Mouse (Mus musculus): ENCODE data around the gene Fam57b. TPM values are rescaled to one million over a fixed set of nuclear protein-coding genes. Genes with fewer than 3 reads are reported as not detected.
A peak's percentile ranks its signal among the peaks of the same experiment; 100 is the strongest.

Fam57b gene
- total RNA-seq, 2 experiments from 2014 or later: 8.9 to 10.4 TPM

- intact Hi-C loops (cut with DNase I): no loop called here
- DNase-seq (ENCODE audit: low spot score): no peak
These were observed 59.4 kb downstream of the Fam57b start for GRCm38 (mm10) chr7:126856741-126857420.

- intact Hi-C loops (cut with DNase I): loop anchor here (5.0 kb wide), 1 partner anchor 36 kb away; no protein-coding TSS in a partner anchor
- DNase-seq (ENCODE audit: low spot score): no peak
These were observed 63.5 kb downstream of the Fam57b start for GRCm38 (mm10) chr7:126860987-126861386.

GRCm38 (mm10) chr7:126861429-126862130, 64.1 kb downstream of the Fam57b start, which contains the start of gene Hirip3:
Gene Hirip3 (plus strand): TSS chr7:126861972.
- intact Hi-C loops (cut with DNase I): loop anchor here (5.0 kb wide), 1 partner anchor 36 kb away; no protein-coding TSS in a partner anchor
- peak; percentile 91 for DNase-seq (ENCODE audit: low spot score)

GRCm38 (mm10) chr7:126862147-126862784, 64.8 kb downstream of the Fam57b start, which contains the start of gene Ino80e:
Gene Ino80e (minus strand): TSS chr7:126862377.
- peak; percentile 87 for DNase-seq (ENCODE audit: low spot score)
- intact Hi-C loops (cut with DNase I): loop anchor here (5.0 kb wide), 1 partner anchor 35 kb away; no protein-coding TSS in a partner anchor

GRCm38 (mm10) chr7:126863791-126864190, 66.3 kb downstream of the Fam57b start:
- intact Hi-C loops (cut with DNase I): loop anchor here (1.0 to 5.0 kb wide), 2 partner anchors 17 to 34 kb away; no protein-coding TSS in a partner anchor
- DNase-seq (ENCODE audit: low spot score): no peak

GRCm38 (mm10) chr7:126867534-126867933, 70.1 kb downstream of the Fam57b start:
- intact Hi-C loops (cut with DNase I): no loop called here
- no peak for DNase-seq (ENCODE audit: low spot score)

- intact Hi-C loops (cut with DNase I): no loop called here
- no peak for DNase-seq (ENCODE audit: low spot score)
These were observed 70.5 kb downstream of the Fam57b start for GRCm38 (mm10) chr7:126868003-126868402.

- DNase-seq (ENCODE audit: low spot score): no peak
- intact Hi-C loops (cut with DNase I): no loop called here
These were observed 72.5 kb downstream of the Fam57b start for GRCm38 (mm10) chr7:126869780-126870519.

- no peak for DNase-seq (ENCODE audit: low spot score)
- intact Hi-C loops (cut with DNase I): no loop called here
These were observed 73.0 kb downstream of the Fam57b start for GRCm38 (mm10) chr7:126870520-126870891.

- DNase-seq (ENCODE audit: low spot score): no peak
- intact Hi-C loops (cut with DNase I): loop anchor here (5.0 kb wide), 1 partner anchor 155 kb away; no protein-coding TSS in a partner anchor
These were observed 79.8 kb downstream of the Fam57b start for GRCm38 (mm10) chr7:126877239-126877638.

Other genes with a start within 250 kb of the Fam57b start
- 100 to 1,000 TPM; 130 to 139 TPM for gene Eif3c, start 231.3 kb upstream of the Fam57b start, total RNA-seq (2021)
- under 1 TPM; 0.28 to 0.86 TPM for gene Apobr, start 212.7 kb upstream of the Fam57b start, total RNA-seq (2021)
- 10 to 100 TPM; 11.3 to 13.6 TPM for gene Cln3, start 211.9 kb upstream of the Fam57b start, total RNA-seq (2021)
- not detected for gene Il27, start 202.7 kb upstream of the Fam57b start, total RNA-seq (2021)
- 1 to 10 TPM; 7.7 to 9.4 TPM for gene Nupr1, start 166.8 kb upstream of the Fam57b start, total RNA-seq (2021)
- 10 to 100 TPM; 25.9 to 27.2 TPM for gene Sgf29, start 148.4 kb upstream of the Fam57b start, total RNA-seq (2021)
- 10 to 100 TPM; 28.5 to 32.3 TPM for gene Sult1a1, start 121.2 kb upstream of the Fam57b start, total RNA-seq (2021)
- 10 to 100 TPM; 43.0 to 49.7 TPM for gene Bola2, start 102.3 kb upstream of the Fam57b start, total RNA-seq (2021)
- 1 to 10 TPM; 4.3 to 4.5 TPM for gene Slx1b, start 101.9 kb upstream of the Fam57b start, total RNA-seq (2021)
- gene Coro1a, start 89.9 kb upstream of the Fam57b start, total RNA-seq (2021): 10 to 100 TPM; 10.6 to 10.8 TPM
- 10 to 100 TPM; 56.5 to 59.8 TPM for gene Mapk3, start 38.1 kb upstream of the Fam57b start, total RNA-seq (2021)
- 1 to 10 TPM; 1.6 to 2.1 TPM for gene Gdpd3, start 31.3 kb upstream of the Fam57b start, total RNA-seq (2021)
- gene Ypel3, start 20.7 kb upstream of the Fam57b start, total RNA-seq (2021): 10 to 100 TPM; 63.7 to 74.0 TPM
- gene Tbx6, start 16.2 kb upstream of the Fam57b start, total RNA-seq (2021): under 1 TPM; 0.34 to 0.70 TPM
- gene Ppp4c, start 5.2 kb upstream of the Fam57b start, total RNA-seq (2021): 10 to 100 TPM; 32.7 to 33.1 TPM
- gene 4930451I11Rik, start 34.0 kb downstream of the Fam57b start, total RNA-seq (2021): not detected
- gene Doc2a, start 49.7 kb downstream of the Fam57b start, total RNA-seq (2021): not detected
- gene Hirip3, start 64.3 kb downstream of the Fam57b start, total RNA-seq (2021): 1 to 10 TPM; 5.1 to 5.5 TPM
- 10 to 100 TPM; 17.7 to 18.9 TPM for gene Ino80e, start 64.7 kb downstream of the Fam57b start, total RNA-seq (2021)
- 10 to 100 TPM; 43.6 to 44.6 TPM for gene Taok2, start 87.0 kb downstream of the Fam57b start, total RNA-seq (2021)
- 10 to 100 TPM in 1 of 2 experiments, 1 to 10 TPM in 1; 7.6 to 11.5 TPM for gene Tmem219, start 125.2 kb downstream of the Fam57b start, total RNA-seq (2021)
- 1 to 10 TPM; 5.3 to 6.8 TPM for gene Kctd13, start 131.2 kb downstream of the Fam57b start, total RNA-seq (2021)
- gene Asphd1, start 151.9 kb downstream of the Fam57b start, total RNA-seq (2021): not detected
- 10 to 100 TPM in 1 of 2 experiments, 1 to 10 TPM in 1; 8.3 to 11.4 TPM for gene Sez6l2, start 152.9 kb downstream of the Fam57b start, total RNA-seq (2021)
- 10 to 100 TPM; 52.0 to 56.6 TPM for gene Cdipt, start 178.2 kb downstream of the Fam57b start, total RNA-seq (2021)
- gene Cdiptos, start 178.4 kb downstream of the Fam57b start, total RNA-seq (2021): under 1 TPM in 1 of 2 experiments, not detected in 1; 0.25 TPM
- gene Mvp, start 217.0 kb downstream of the Fam57b start, total RNA-seq (2021): 10 to 100 TPM; 44.9 to 47.3 TPM
- 1 to 10 TPM in 1 of 2 experiments, not detected in 1; 1.7 TPM for gene Pagr1b, start 218.8 kb downstream of the Fam57b start, total RNA-seq (2021)
- 10 to 100 TPM; 12.5 to 12.9 TPM for gene Pagr1a, start 219.7 kb downstream of the Fam57b start, total RNA-seq (2021)
- 10 to 100 TPM; 21.5 to 22.6 TPM for gene Gm42742, start 223.4 kb downstream of the Fam57b start, total RNA-seq (2021)
- gene Prrt2, start 223.5 kb downstream of the Fam57b start, total RNA-seq (2021): 1 to 10 TPM in 1 of 2 experiments, under 1 TPM in 1; 0.60 to 1.2 TPM
- gene Maz, start 229.4 kb downstream of the Fam57b start, total RNA-seq (2021): 10 to 100 TPM; 66.7 to 69.1 TPM
- gene Kif22, start 244.8 kb downstream of the Fam57b start, total RNA-seq (2021): 1 to 10 TPM; 1.7 to 2.3 TPM

Data from heart, postnatal 25 days (tissue).